Mouse (Mus musculus) C2C12 (cell line): ENCODE measurements around the gene Cog4.

Experiments
- CEBPB ChIP-seq: IDR thresholded peaks from one replicate; pipeline ENCODE4 v1.6.1; 2011; ENCODE audit warnings: low read depth, mild to moderate bottlenecking, control low read depth, moderate library complexity
- CTCF ChIP-seq: IDR thresholded peaks from one replicate; pipeline ENCODE4 v1.5.1; 2011; ENCODE audit not compliant: control insufficient read depth, insufficient read depth, insufficient read length
- MAX ChIP-seq: IDR thresholded peaks from one replicate; pipeline ENCODE4 v1.6.1; 2011; ENCODE audit warnings: mild to moderate bottlenecking, control low read depth
- MYOD1 ChIP-seq: IDR thresholded peaks from one replicate; pipeline ENCODE4 v1.6.1; 2011; ENCODE audit warnings: low read depth; ENCODE audit not compliant: control insufficient read depth, insufficient read length
- MYOG ChIP-seq: IDR thresholded peaks from one replicate; pipeline ENCODE4 v1.6.1; 2011; ENCODE audit not compliant: control insufficient read depth, insufficient read length; ENCODE audit errors: extremely low read depth
- USF1 ChIP-seq: IDR thresholded peaks from one replicate; pipeline ENCODE4 v1.6.1; 2011; ENCODE audit warnings: low read depth, mild to moderate bottlenecking, control low read depth, moderate library complexity

GRCm38 (mm10) chr8:110847645-110848495 lies 1.5 kb downstream of the Cog4 start:
- TF ChIP-seq MYOD1, result no peak
- no peak for TF ChIP-seq CTCF
- TF ChIP-seq USF1, result no peak
- TF ChIP-seq MAX, result no peak
- no peak for TF ChIP-seq MYOG
- TF ChIP-seq CEBPB, result no peak
